Mouse (Mus musculus) heart, adult 8-10 months (tissue): ENCODE results near the gene Ldah. TPM values are rescaled to one million over a fixed set of nuclear protein-coding genes. Genes with fewer than 3 reads are reported as not detected.
A peak's percentile ranks its signal among the peaks of the same experiment; 100 is the strongest.

Source experiments
- DNase-seq: peaks from one replicate; pipeline ENCODE4 v3.0.0; 2022; ENCODE audit warnings: low spot score
- total RNA-seq, 4 experiments: library from RNA; stranded (reverse); gene quantifications; 2 replicates each; pipeline ENCODE4 v1.2.4; 2022

The Ldah gene
- total RNA-seq, 4 experiments from 2014 or later: 22.5 to 30.8 (median 28.1) TPM

GRCm38 (mm10) chr12:8313270-8313771, 105.4 kb downstream of the Ldah start, which contains the start of gene Hs1bp3:
Hs1bp3 (plus strand) TSS chr12:8313432.
- peak; percentile 77 for DNase-seq

GRCm38 (mm10) chr12:8313773-8314172, 105.9 kb downstream of the Ldah start:
- DNase-seq: no peak

GRCm38 (mm10) chr12:8316541-8316940, 108.6 kb downstream of the Ldah start:
- DNase-seq: no peak

GRCm38 (mm10) chr12:8320084-8320713, 112.3 kb downstream of the Ldah start:
- peak; percentile 83 for DNase-seq

GRCm38 (mm10) chr12:8321506-8321905, 113.6 kb downstream of the Ldah start:
- no peak for DNase-seq

GRCm38 (mm10) chr12:8324086-8324485, 116.2 kb downstream of the Ldah start:
- no peak for DNase-seq

- no peak for DNase-seq
These were observed 117.5 kb downstream of the Ldah start for GRCm38 (mm10) chr12:8325245-8325942.

- no peak for DNase-seq
These were observed 118.1 kb downstream of the Ldah start for GRCm38 (mm10) chr12:8325943-8326522.

GRCm38 (mm10) chr12:8326825-8327674, 119.1 kb downstream of the Ldah start:
- DNase-seq: peak; percentile 93

GRCm38 (mm10) chr12:8327675-8328053, 119.8 kb downstream of the Ldah start:
- DNase-seq: no peak

- no peak for DNase-seq
These were observed 121.3 kb downstream of the Ldah start for GRCm38 (mm10) chr12:8329236-8329635.

- no peak for DNase-seq
These were observed 123.7 kb downstream of the Ldah start for GRCm38 (mm10) chr12:8331489-8332173.

GRCm38 (mm10) chr12:8332174-8332542, 124.3 kb downstream of the Ldah start:
- no peak for DNase-seq

- DNase-seq: no peak
These were observed 125.7 kb downstream of the Ldah start for GRCm38 (mm10) chr12:8333617-8334016.

GRCm38 (mm10) chr12:8334261-8334660, 126.4 kb downstream of the Ldah start:
- DNase-seq: no peak

Other genes starting within 250 kb of the Ldah start
- gene Apob, start 230.5 kb upstream of the Ldah start, total RNA-seq: under 1 TPM in 1 of 4 experiments, not detected in 3; 0.03 TPM
- under 1 TPM; 0.37 to 0.78 (median 0.38) TPM for gene Gdf7, start 93.8 kb downstream of the Ldah start, total RNA-seq
- gene Hs1bp3, start 105.3 kb downstream of the Ldah start, total RNA-seq: 10 to 100 TPM; 13.9 to 20.3 (median 17.1) TPM